Mouse (Mus musculus): Measurements from ENCODE around the gene Cgnl1. TPM values are rescaled to one million over a fixed set of nuclear protein-coding genes. Genes with fewer than 3 reads are reported as not detected.

The Cgnl1 gene
- polyA plus RNA-seq, 1 experiment from 2014 or later: 6.3 TPM

- 84% methylated on average over 11 of the region's 11 CpGs for WGBS
- Histone ChIP-seq H3K4me3 (no peak overlapping the region), H3K9me3 (replicated peaks) (no peaks in the 10 kb centered on the region), H3K4me1 (peaks cover 18% of the 10 kb centered on the region), H3K36me3 (no peaks in the 10 kb centered on the region), H3K27me3 (ENCODE audit: low read depth, poor library complexity, severe bottlenecking) (no peaks in the 10 kb centered on the region), H3K27ac (replicated peaks) (no peak overlapping the region)
- DNase-seq (ENCODE audit: low spot score): no peak
These were observed 92.1 kb downstream of the Cgnl1 start for GRCm38 (mm10) chr9:71679103-71679815.

- 80% methylated on average over 5 of the region's 5 CpGs for WGBS
- H3K4me3 ChIP-seq: no peak overlapping the region
- DNase-seq (ENCODE audit: low spot score): no peak
- no peaks in the 10 kb centered on the region for H3K27me3 ChIP-seq (ENCODE audit: low read depth, poor library complexity, severe bottlenecking)
- no peak overlapping the region for H3K27ac ChIP-seq (replicated peaks)
- H3K9me3 ChIP-seq (replicated peaks): no peaks in the 10 kb centered on the region
- H3K4me1 ChIP-seq: peaks cover 18% of the 10 kb centered on the region
- no peaks in the 10 kb centered on the region for H3K36me3 ChIP-seq
These were observed 94.3 kb downstream of the Cgnl1 start for GRCm38 (mm10) chr9:71676988-71677688.

GRCm38 (mm10) chr9:71675799-71676414 is 95.5 kb downstream of the Cgnl1 start:
- Histone ChIP-seq H3K9me3 (replicated peaks) (no peaks in the 10 kb centered on the region), H3K27me3 (ENCODE audit: low read depth, poor library complexity, severe bottlenecking) (no peaks in the 10 kb centered on the region), H3K27ac (replicated peaks) (peak overlapping the region; percentile 76), H3K4me3 (no peak overlapping the region), H3K4me1 (peaks cover 14% of the 10 kb centered on the region), H3K36me3 (no peaks in the 10 kb centered on the region)
- no peak for DNase-seq (ENCODE audit: low spot score)
- 53% methylated on average over 3 of the region's 3 CpGs for WGBS

GRCm38 (mm10) chr9:71675216-71675615 is 96.2 kb downstream of the Cgnl1 start:
- H3K4me3 ChIP-seq: no peak overlapping the region
- WGBS: 67% methylated on average over 2 of the region's 2 CpGs
- no peaks in the 10 kb centered on the region for H3K36me3 ChIP-seq
- H3K27me3 ChIP-seq (ENCODE audit: low read depth, poor library complexity, severe bottlenecking): no peaks in the 10 kb centered on the region
- H3K9me3 ChIP-seq (replicated peaks): no peaks in the 10 kb centered on the region
- H3K4me1 ChIP-seq: peaks cover 14% of the 10 kb centered on the region
- DNase-seq (ENCODE audit: low spot score): no peak
- peak overlapping the region; percentile 76 for H3K27ac ChIP-seq (replicated peaks)

- H3K4me3 ChIP-seq: no peak overlapping the region
- H3K9me3 ChIP-seq (replicated peaks): no peaks in the 10 kb centered on the region
- peaks cover 14% of the 10 kb centered on the region for H3K4me1 ChIP-seq
- no peak for DNase-seq (ENCODE audit: low spot score)
- 70% methylated on average over 5 of the region's 5 CpGs for WGBS
- H3K27ac ChIP-seq (replicated peaks): no peak overlapping the region
- no peaks in the 10 kb centered on the region for H3K27me3 ChIP-seq (ENCODE audit: low read depth, poor library complexity, severe bottlenecking)
- no peaks in the 10 kb centered on the region for H3K36me3 ChIP-seq
These were observed 96.9 kb downstream of the Cgnl1 start for GRCm38 (mm10) chr9:71674476-71674875.

GRCm38 (mm10) chr9:71672495-71672894 is 98.9 kb downstream of the Cgnl1 start:
- no peak overlapping the region for H3K4me3 ChIP-seq
- no peak for DNase-seq (ENCODE audit: low spot score)
- peaks cover 14% of the 10 kb centered on the region for H3K4me1 ChIP-seq
- WGBS: 96% methylated on average over 4 of the region's 4 CpGs
- no peaks in the 10 kb centered on the region for H3K27me3 ChIP-seq (ENCODE audit: low read depth, poor library complexity, severe bottlenecking)
- no peak overlapping the region for H3K27ac ChIP-seq (replicated peaks)
- H3K36me3 ChIP-seq: no peaks in the 10 kb centered on the region
- no peaks in the 10 kb centered on the region for H3K9me3 ChIP-seq (replicated peaks)

GRCm38 (mm10) chr9:71670677-71671076 is 100.7 kb downstream of the Cgnl1 start:
- Histone ChIP-seq H3K36me3 (no peaks in the 10 kb centered on the region), H3K27me3 (ENCODE audit: low read depth, poor library complexity, severe bottlenecking) (no peaks in the 10 kb centered on the region), H3K9me3 (replicated peaks) (no peaks in the 10 kb centered on the region), H3K4me1 (peaks cover 6% of the 10 kb centered on the region), H3K4me3 (no peak overlapping the region), H3K27ac (replicated peaks) (no peak overlapping the region)
- DNase-seq (ENCODE audit: low spot score): no peak
- 82% methylated on average over 5 of the region's 5 CpGs for WGBS

GRCm38 (mm10) chr9:71667616-71668015 is 103.8 kb downstream of the Cgnl1 start:
- no peak overlapping the region for H3K4me3 ChIP-seq
- H3K4me1 ChIP-seq: peaks cover 7% of the 10 kb centered on the region
- 66% methylated on average over 5 of the region's 5 CpGs for WGBS
- H3K36me3 ChIP-seq: no peaks in the 10 kb centered on the region
- H3K27ac ChIP-seq (replicated peaks): no peak overlapping the region
- DNase-seq (ENCODE audit: low spot score): no peak
- H3K27me3 ChIP-seq (ENCODE audit: low read depth, poor library complexity, severe bottlenecking): no peaks in the 10 kb centered on the region
- H3K9me3 ChIP-seq (replicated peaks): no peaks in the 10 kb centered on the region

GRCm38 (mm10) chr9:71666432-71666831 is 105.0 kb downstream of the Cgnl1 start:
- WGBS: 70% methylated on average over 6 of the region's 6 CpGs
- Histone ChIP-seq H3K4me3 (no peak overlapping the region), H3K27ac (replicated peaks) (no peak overlapping the region), H3K9me3 (replicated peaks) (no peaks in the 10 kb centered on the region), H3K36me3 (no peaks in the 10 kb centered on the region), H3K27me3 (ENCODE audit: low read depth, poor library complexity, severe bottlenecking) (no peaks in the 10 kb centered on the region), H3K4me1 (peaks cover 8% of the 10 kb centered on the region)
- no peak for DNase-seq (ENCODE audit: low spot score)

- Histone ChIP-seq H3K4me1 (peaks cover 16% of the 10 kb centered on the region), H3K4me3 (no peak overlapping the region), H3K36me3 (no peaks in the 10 kb centered on the region), H3K27me3 (ENCODE audit: low read depth, poor library complexity, severe bottlenecking) (no peaks in the 10 kb centered on the region), H3K9me3 (replicated peaks) (no peaks in the 10 kb centered on the region), H3K27ac (replicated peaks) (no peak overlapping the region)
- WGBS: 91% methylated on average over 3 of the region's 3 CpGs
- DNase-seq (ENCODE audit: low spot score): peak; percentile 10
These were observed 105.9 kb downstream of the Cgnl1 start for GRCm38 (mm10) chr9:71665493-71665892.

- no peak overlapping the region for H3K27ac ChIP-seq (replicated peaks)
- no peaks in the 10 kb centered on the region for H3K27me3 ChIP-seq (ENCODE audit: low read depth, poor library complexity, severe bottlenecking)
- DNase-seq (ENCODE audit: low spot score): no peak
- 82% methylated on average over 3 of the region's 3 CpGs for WGBS
- no peaks in the 10 kb centered on the region for H3K36me3 ChIP-seq
- no peaks in the 10 kb centered on the region for H3K9me3 ChIP-seq (replicated peaks)
- no peak overlapping the region for H3K4me3 ChIP-seq
- peaks cover 22% of the 10 kb centered on the region for H3K4me1 ChIP-seq
These were observed 106.5 kb downstream of the Cgnl1 start for GRCm38 (mm10) chr9:71664855-71665254.

- no peaks in the 10 kb centered on the region for H3K36me3 ChIP-seq
- no peak overlapping the region for H3K4me3 ChIP-seq
- WGBS: 75% methylated on average over 11 of the region's 11 CpGs
- no peaks in the 10 kb centered on the region for H3K9me3 ChIP-seq (replicated peaks)
- peak; percentile 10 for DNase-seq (ENCODE audit: low spot score)
- H3K4me1 ChIP-seq: peaks cover 35% of the 10 kb centered on the region
- no peak overlapping the region for H3K27ac ChIP-seq (replicated peaks)
- H3K27me3 ChIP-seq (ENCODE audit: low read depth, poor library complexity, severe bottlenecking): no peaks in the 10 kb centered on the region
These were observed 107.8 kb downstream of the Cgnl1 start for GRCm38 (mm10) chr9:71663421-71664217.

All from midbrain, embryonic 10.5 days (tissue).